Mouse (Mus musculus): ENCODE results near the gene 2410137M14Rik. TPM values are rescaled to one million over a fixed set of nuclear protein-coding genes. Genes with fewer than 3 reads are reported as not detected.

Gene 2410137M14Rik
- polyA plus RNA-seq, 1 experiment from 2014 or later: not detected

DNA sequence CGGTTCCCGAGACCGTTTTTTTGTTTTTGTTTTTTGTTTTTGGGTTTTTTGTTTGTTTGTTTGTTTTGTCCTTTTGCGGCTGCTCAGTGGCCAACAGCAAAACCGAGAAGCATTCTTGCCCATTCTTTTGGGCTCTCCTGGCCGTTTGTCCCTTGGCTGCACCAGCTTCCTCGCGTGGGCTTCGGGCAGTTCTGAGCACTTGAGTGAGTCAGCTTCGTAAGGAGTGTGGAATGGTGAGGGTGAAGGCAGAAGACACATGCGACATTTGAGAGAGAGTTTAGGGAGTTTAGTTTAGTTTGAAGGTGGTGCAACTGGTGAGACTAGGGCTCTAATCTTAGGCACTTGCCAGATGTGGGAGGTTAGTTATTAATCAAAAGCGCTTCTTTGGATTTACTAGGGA, 22.2 kb downstream of the 2410137M14Rik start:
- 0 out of 2 replicates have a peak overlapping the region, but pooled peaks have one; percentile 33 for H3K27ac ChIP-seq (ENCODE audit: low read length)
- WGBS (ENCODE audit: insufficient replicate concordance): 14% methylated on average over 12 of the region's 12 CpGs
- no peak for ATAC-seq (ENCODE audit: low read depth)

GRCm38 (mm10) chr17:36957999-36958743, 22.9 kb downstream of the 2410137M14Rik start, which contains the start of the genes Znrd1 and Znrd1as:
Gene Znrd1 (minus strand): TSS chr17:36958559.
Gene Znrd1as (plus strand): TSS chr17:36958592.
- Histone ChIP-seq H3K27ac (ENCODE audit: low read length) (peak within 1 kb of the TSS; percentile 67), H3K9me3 (replicated peaks; ENCODE audit: control insufficient read depth, low read length) (no peaks in the 10 kb centered on the region), H3K4me2 (ENCODE audit: low read depth, low read length) (peak within 1 kb of the TSS; percentile 91), H3K36me3 (ENCODE audit: control insufficient read depth, insufficient read depth) (no peaks in the 10 kb centered on the region), H3K4me1 (ENCODE audit: control insufficient read depth, low read depth, low read length) (peaks cover 11% of the 10 kb centered on the region), H3K4me3 (ENCODE audit: low read depth, low read length) (peak within 1 kb of the TSS; percentile 80), H3K27me3 (ENCODE audit: control insufficient read depth, insufficient read depth, low read depth, low read length) (no peaks in the 10 kb centered on the region), H3K9ac (ENCODE audit: low read depth, low read length) (peak within 1 kb of the TSS; percentile 79)
- peak; percentile 98 for ATAC-seq (ENCODE audit: low read depth)
- under 1% methylated on average over 46 of the region's 46 CpGs for WGBS (ENCODE audit: insufficient replicate concordance)

More for the DNA sequence above, 22.2 kb downstream of the 2410137M14Rik start:
- H3K36me3 ChIP-seq (ENCODE audit: control insufficient read depth, insufficient read depth): no peaks in the 10 kb centered on the region
- peaks cover 11% of the 10 kb centered on the region for H3K4me1 ChIP-seq (ENCODE audit: control insufficient read depth, low read depth, low read length)
- no peaks in the 10 kb centered on the region for H3K9me3 ChIP-seq (replicated peaks; ENCODE audit: control insufficient read depth, low read length)
- peak overlapping the region; percentile 91 for H3K4me2 ChIP-seq (ENCODE audit: low read depth, low read length)
- H3K9ac ChIP-seq (ENCODE audit: low read depth, low read length): peak overlapping the region; percentile 74
- no peaks in the 10 kb centered on the region for H3K27me3 ChIP-seq (ENCODE audit: control insufficient read depth, insufficient read depth, low read depth, low read length)
- peak overlapping the region; percentile 80 for H3K4me3 ChIP-seq (ENCODE audit: low read depth, low read length)

GRCm38 (mm10) chr17:36953062-36953461, 28.0 kb downstream of the 2410137M14Rik start:
- Histone ChIP-seq H3K27me3 (ENCODE audit: control insufficient read depth, insufficient read depth, low read depth, low read length) (peaks cover 3% of the 10 kb centered on the region), H3K4me2 (ENCODE audit: low read depth, low read length) (no peak overlapping the region), H3K36me3 (ENCODE audit: control insufficient read depth, insufficient read depth) (peaks cover 8% of the 10 kb centered on the region; the same call in 1 of the 2 replicates), H3K4me3 (ENCODE audit: low read depth, low read length) (no peak overlapping the region), H3K9ac (ENCODE audit: low read depth, low read length) (no peak overlapping the region), H3K4me1 (ENCODE audit: control insufficient read depth, low read depth, low read length) (peaks cover 14% of the 10 kb centered on the region), H3K9me3 (replicated peaks; ENCODE audit: control insufficient read depth, low read length) (no peaks in the 10 kb centered on the region), H3K27ac (ENCODE audit: low read length) (no peak overlapping the region)
- 57% methylated on average over 1 of the region's 1 CpGs for WGBS (ENCODE audit: insufficient replicate concordance)
- ATAC-seq (ENCODE audit: low read depth): no peak

DNA sequence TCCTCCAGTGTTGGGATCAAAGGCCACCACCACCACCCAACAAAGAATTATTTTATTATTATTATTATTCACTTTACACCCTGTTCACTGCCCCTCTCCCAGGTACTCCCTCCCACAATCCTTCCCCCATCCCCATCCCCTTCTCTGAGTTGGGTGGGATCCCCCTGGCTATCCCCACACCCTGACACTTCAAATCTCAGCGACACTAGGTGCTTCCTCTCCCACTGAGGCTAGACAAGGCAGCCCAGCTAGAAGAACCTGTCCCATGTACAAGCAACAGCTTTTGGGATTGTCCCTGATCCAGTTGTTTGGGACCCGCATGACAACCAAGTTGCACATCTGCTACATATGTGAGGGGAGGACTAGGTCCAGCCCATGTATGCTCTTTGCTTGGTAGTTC, 28.4 kb downstream of the 2410137M14Rik start:
- Histone ChIP-seq H3K27ac (ENCODE audit: low read length) (no peak overlapping the region), H3K27me3 (ENCODE audit: control insufficient read depth, insufficient read depth, low read depth, low read length) (peaks cover 6% of the 10 kb centered on the region)

DNA sequence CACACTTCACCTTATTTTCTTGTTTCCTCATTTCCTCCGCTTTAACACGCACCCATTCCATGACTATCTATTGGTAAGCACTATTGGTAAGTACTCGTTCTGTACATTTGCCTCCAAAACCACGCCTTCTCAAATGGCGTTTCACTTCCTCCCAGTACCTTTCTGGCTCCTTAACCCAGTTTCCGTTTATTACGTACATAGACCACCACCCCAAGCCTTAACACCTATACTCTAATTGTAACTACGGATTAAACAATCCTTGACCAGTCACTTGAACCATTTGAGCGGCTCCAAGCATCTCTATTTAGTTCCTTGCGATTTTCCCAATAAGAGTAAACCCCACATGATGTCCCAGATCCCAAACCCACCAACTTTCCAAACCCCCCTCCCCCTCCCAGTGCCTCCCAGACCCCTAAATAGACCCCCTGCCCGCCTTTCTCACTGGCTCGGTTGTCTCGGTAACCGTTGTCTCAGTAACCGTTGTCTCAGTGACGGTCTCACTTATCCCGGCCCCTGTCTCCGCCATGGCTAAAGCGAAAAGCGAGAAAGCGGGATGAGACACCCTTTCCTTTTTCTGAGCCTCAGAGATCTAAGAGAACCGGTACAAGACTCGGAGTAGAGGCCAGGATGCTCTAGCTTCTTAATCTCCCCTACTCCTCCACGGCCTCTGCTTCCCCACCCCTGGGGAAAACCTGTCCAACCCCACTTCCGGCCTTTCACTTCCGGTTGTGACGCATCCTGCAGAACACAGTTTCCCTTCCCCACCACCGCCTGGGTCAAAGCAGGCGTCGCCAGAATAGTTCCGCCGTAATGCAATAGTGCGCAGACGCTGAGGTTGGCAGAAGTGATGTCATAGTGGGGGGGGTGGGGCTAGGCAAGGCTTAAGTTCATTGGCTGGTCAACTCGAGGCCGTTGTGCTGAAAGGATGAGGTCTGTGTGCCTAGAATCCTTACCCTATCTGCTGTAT, 29.8 kb downstream of the 2410137M14Rik start, which contains the start of gene Ppp1r11:
Gene Ppp1r11 (minus strand): TSS at position 761 of the 967 bp plus-strand sequence.
- peak; percentile 98 for ATAC-seq (ENCODE audit: low read depth)
- peaks cover 20% of the 10 kb centered on the region for H3K27me3 ChIP-seq (ENCODE audit: control insufficient read depth, insufficient read depth, low read depth, low read length)
- peak within 1 kb of the TSS; percentile 70 for H3K4me3 ChIP-seq (ENCODE audit: low read depth, low read length)
- H3K27ac ChIP-seq (ENCODE audit: low read length): peak within 1 kb of the TSS; percentile 56
- under 1% methylated on average over 36 of the region's 36 CpGs for WGBS (ENCODE audit: insufficient replicate concordance)
- peaks cover 8% of the 10 kb centered on the region for H3K4me1 ChIP-seq (ENCODE audit: control insufficient read depth, low read depth, low read length)
- peaks cover 8% of the 10 kb centered on the region; the same call in 1 of the 2 replicates for H3K36me3 ChIP-seq (ENCODE audit: control insufficient read depth, insufficient read depth)
- peak within 1 kb of the TSS; percentile 65 for H3K9ac ChIP-seq (ENCODE audit: low read depth, low read length)
- peak within 1 kb of the TSS; percentile 78 for H3K4me2 ChIP-seq (ENCODE audit: low read depth, low read length)
- no peaks in the 10 kb centered on the region for H3K9me3 ChIP-seq (replicated peaks; ENCODE audit: control insufficient read depth, low read length)

More for the DNA sequence above, 28.4 kb downstream of the 2410137M14Rik start:
- Histone ChIP-seq H3K4me3 (ENCODE audit: low read depth, low read length) (no peak overlapping the region), H3K4me1 (ENCODE audit: control insufficient read depth, low read depth, low read length) (peaks cover 11% of the 10 kb centered on the region), H3K9ac (ENCODE audit: low read depth, low read length) (no peak overlapping the region), H3K36me3 (ENCODE audit: control insufficient read depth, insufficient read depth) (peaks cover 8% of the 10 kb centered on the region; the same call in 1 of the 2 replicates), H3K9me3 (replicated peaks; ENCODE audit: control insufficient read depth, low read length) (no peaks in the 10 kb centered on the region), H3K4me2 (ENCODE audit: low read depth, low read length) (no peak overlapping the region)
- ATAC-seq (ENCODE audit: low read depth): no peak
- WGBS (ENCODE audit: insufficient replicate concordance): 78% methylated on average over 2 of the region's 2 CpGs

DNA sequence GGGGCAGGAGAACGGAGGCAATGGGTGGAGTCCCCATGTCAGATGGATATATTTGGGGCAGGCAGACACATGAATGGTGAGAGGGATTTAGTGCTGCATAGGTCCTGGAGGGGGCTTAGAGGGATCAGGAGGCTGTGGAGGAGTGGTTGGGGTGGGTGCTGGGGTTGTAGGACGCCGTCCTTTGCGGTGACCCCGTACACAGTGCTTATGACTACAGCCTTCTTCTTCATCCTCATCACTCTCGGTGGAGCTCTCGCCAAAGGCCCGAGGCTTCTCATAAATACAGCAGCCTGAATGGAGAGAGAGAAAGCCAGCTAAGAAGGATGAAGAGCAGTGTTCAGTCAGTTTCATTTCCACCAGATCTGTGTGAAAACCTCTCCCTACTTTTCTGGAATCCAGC, 31.8 kb downstream of the 2410137M14Rik start:
- H3K36me3 ChIP-seq (ENCODE audit: control insufficient read depth, insufficient read depth): peaks cover 8% of the 10 kb centered on the region; the same call in 1 of the 2 replicates
- no peak overlapping the region for H3K9ac ChIP-seq (ENCODE audit: low read depth, low read length)
- ATAC-seq (ENCODE audit: low read depth): no peak
- H3K4me1 ChIP-seq (ENCODE audit: control insufficient read depth, low read depth, low read length): peaks cover 8% of the 10 kb centered on the region
- 77% methylated on average over 8 of the region's 8 CpGs for WGBS (ENCODE audit: insufficient replicate concordance)
- H3K4me2 ChIP-seq (ENCODE audit: low read depth, low read length): no peak overlapping the region
- no peak overlapping the region for H3K27ac ChIP-seq (ENCODE audit: low read length)
- no peak overlapping the region for H3K4me3 ChIP-seq (ENCODE audit: low read depth, low read length)
- H3K27me3 ChIP-seq (ENCODE audit: control insufficient read depth, insufficient read depth, low read depth, low read length): peaks cover 40% of the 10 kb centered on the region
- H3K9me3 ChIP-seq (replicated peaks; ENCODE audit: control insufficient read depth, low read length): no peaks in the 10 kb centered on the region

- 84% methylated on average over 1 of the region's 1 CpGs for WGBS (ENCODE audit: insufficient replicate concordance)
Measured at GRCm38 (mm10) chr17:36948286-36948685, 32.8 kb downstream of the 2410137M14Rik start.

GRCm38 (mm10) chr17:36947051-36947819, 33.8 kb downstream of the 2410137M14Rik start:
- no peak for ATAC-seq (ENCODE audit: low read depth)
- Histone ChIP-seq H3K36me3 (ENCODE audit: control insufficient read depth, insufficient read depth) (peaks cover 8% of the 10 kb centered on the region; the same call in 1 of the 2 replicates), H3K27me3 (ENCODE audit: control insufficient read depth, insufficient read depth, low read depth, low read length) (peaks cover 60% of the 10 kb centered on the region), H3K27ac (ENCODE audit: low read length) (no peak overlapping the region), H3K9me3 (replicated peaks; ENCODE audit: control insufficient read depth, low read length) (no peaks in the 10 kb centered on the region), H3K4me1 (ENCODE audit: control insufficient read depth, low read depth, low read length) (peaks cover 8% of the 10 kb centered on the region), H3K4me2 (ENCODE audit: low read depth, low read length) (peak overlapping the region; percentile 61), H3K9ac (ENCODE audit: low read depth, low read length) (peak overlapping the region; percentile 29; the same call in 1 of the 2 replicates), H3K4me3 (ENCODE audit: low read depth, low read length) (peak overlapping the region; percentile 47)
- 2% methylated on average over 62 of the region's 62 CpGs for WGBS (ENCODE audit: insufficient replicate concordance)

More at GRCm38 (mm10) chr17:36948286-36948685, 32.8 kb downstream of the 2410137M14Rik start:
- peaks cover 8% of the 10 kb centered on the region; the same call in 1 of the 2 replicates for H3K36me3 ChIP-seq (ENCODE audit: control insufficient read depth, insufficient read depth)
- no peak overlapping the region for H3K4me2 ChIP-seq (ENCODE audit: low read depth, low read length)
- H3K4me1 ChIP-seq (ENCODE audit: control insufficient read depth, low read depth, low read length): peaks cover 8% of the 10 kb centered on the region
- no peak overlapping the region for H3K4me3 ChIP-seq (ENCODE audit: low read depth, low read length)
- H3K27ac ChIP-seq (ENCODE audit: low read length): no peak overlapping the region
- H3K27me3 ChIP-seq (ENCODE audit: control insufficient read depth, insufficient read depth, low read depth, low read length): peaks cover 50% of the 10 kb centered on the region
- no peaks in the 10 kb centered on the region for H3K9me3 ChIP-seq (replicated peaks; ENCODE audit: control insufficient read depth, low read length)
- ATAC-seq (ENCODE audit: low read depth): no peak
- H3K9ac ChIP-seq (ENCODE audit: low read depth, low read length): no peak overlapping the region

All from liver, embryonic 16.5 days (tissue).